Mouse (Mus musculus) hindbrain, embryonic 13.5 days (tissue): Measurements from ENCODE around the gene Fam209. TPM values are rescaled to one million over a fixed set of nuclear protein-coding genes. Genes with fewer than 3 reads are reported as not detected.

Experiments
- ATAC-seq: fragments of 200-750 bp; cut with Nextera tagmentation; 2 replicates; pipeline ENCODE4 v1.8.0; 2017; ENCODE audit warnings: moderate TSS enrichment; ENCODE audit not compliant: low FRiP score
- H3K27ac ChIP-seq: fragments of 300-500 bp; sonication (generic); 2 replicates; pipeline ENCODE4 v1.5.1; 2015; ENCODE audit warnings: inconsistent platforms, mild to moderate bottlenecking, moderate library complexity
- H3K27me3 ChIP-seq: fragments of 300-500 bp; sonication (generic); 2 replicates; pipeline ENCODE4 v1.6.1; 2015; ENCODE audit warnings: mild to moderate bottlenecking, inconsistent platforms
- H3K36me3 ChIP-seq: fragments of 300-500 bp; sonication (generic); 2 replicates; pipeline ENCODE4 v1.6.1; 2015; ENCODE audit warnings: mild to moderate bottlenecking, inconsistent platforms
- H3K4me1 ChIP-seq: fragments of 300-500 bp; sonication (generic); replicated peaks from 2 replicates; pipeline ENCODE4 v1.6.1; 2015; ENCODE audit warnings: inconsistent platforms
- H3K4me2 ChIP-seq: fragments of 300-500 bp; sonication (generic); 2 replicates; pipeline ENCODE4 v1.6.1; 2015; ENCODE audit warnings: inconsistent platforms, mild to moderate bottlenecking, moderate library complexity
- H3K4me3 ChIP-seq: fragments of 300-500 bp; sonication (generic); 2 replicates; pipeline ENCODE4 v1.5.1; 2015; ENCODE audit warnings: mild to moderate bottlenecking, inconsistent platforms
- H3K9ac ChIP-seq: fragments of 300-500 bp; sonication (generic); 2 replicates; pipeline ENCODE4 v1.6.1; 2015; ENCODE audit warnings: mild to moderate bottlenecking, inconsistent platforms
- H3K9me3 ChIP-seq: fragments of 300-500 bp; sonication (generic); 2 replicates; pipeline ENCODE4 v1.6.1; 2016; ENCODE audit warnings: inconsistent platforms
- WGBS: fragments of 180-500 bp; shearing (Covaris S2); methylation state at CpG from one replicate; pipeline ENCODE4 v1.1.7; 2015; 5-methylcytosine and 5-hydroxymethylcytosine counted together
- polyA plus RNA-seq: library from polyadenylated mRNA; unstranded; fragments of >200 nt; fragmentation: Nextera tagmentation; extraction: Ambion mirVana; gene quantifications from 2 replicates; pipeline ENCODE4 v1.2.1, GENCODE M21; 2015

Gene Fam209
- polyA plus RNA-seq, 1 experiment from 2014 or later: not detected

DNA sequence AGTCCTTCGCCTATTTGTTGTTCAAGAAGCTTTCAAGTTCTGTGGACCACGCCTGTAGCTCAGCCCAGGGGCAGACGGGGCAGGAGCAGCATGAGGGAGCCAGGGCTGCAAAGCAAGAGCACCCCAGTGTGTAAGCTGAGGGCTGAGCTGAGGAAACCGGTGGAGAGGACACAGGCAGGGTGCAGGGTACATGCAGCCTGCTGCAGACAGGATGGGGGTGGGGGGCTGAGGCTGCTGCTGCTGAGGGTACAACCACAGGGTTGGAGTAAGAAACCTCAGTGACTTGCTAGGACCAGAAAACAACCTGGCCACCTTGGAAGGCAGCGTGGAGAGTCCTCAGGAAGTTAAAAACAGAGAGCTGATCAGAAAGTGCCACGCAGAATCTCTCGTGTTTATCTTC is 8.0 kb downstream of the Fam209 start:
- Histone ChIP-seq H3K27me3 (peaks cover 14% of the 10 kb centered on the region; the same call in 1 of the 2 replicates), H3K36me3 (no peaks in the 10 kb centered on the region), H3K4me2 (no peak overlapping the region), H3K4me3 (no peak overlapping the region), H3K9me3 (no peaks in the 10 kb centered on the region), H3K9ac (no peak overlapping the region), H3K27ac (no peak overlapping the region), H3K4me1 (0 out of 2 replicates have a peak, but pooled peaks cover 4% of the 10 kb centered on the region)
- WGBS: 73% methylated on average over 7 of the region's 7 CpGs
- no peak for ATAC-seq

DNA sequence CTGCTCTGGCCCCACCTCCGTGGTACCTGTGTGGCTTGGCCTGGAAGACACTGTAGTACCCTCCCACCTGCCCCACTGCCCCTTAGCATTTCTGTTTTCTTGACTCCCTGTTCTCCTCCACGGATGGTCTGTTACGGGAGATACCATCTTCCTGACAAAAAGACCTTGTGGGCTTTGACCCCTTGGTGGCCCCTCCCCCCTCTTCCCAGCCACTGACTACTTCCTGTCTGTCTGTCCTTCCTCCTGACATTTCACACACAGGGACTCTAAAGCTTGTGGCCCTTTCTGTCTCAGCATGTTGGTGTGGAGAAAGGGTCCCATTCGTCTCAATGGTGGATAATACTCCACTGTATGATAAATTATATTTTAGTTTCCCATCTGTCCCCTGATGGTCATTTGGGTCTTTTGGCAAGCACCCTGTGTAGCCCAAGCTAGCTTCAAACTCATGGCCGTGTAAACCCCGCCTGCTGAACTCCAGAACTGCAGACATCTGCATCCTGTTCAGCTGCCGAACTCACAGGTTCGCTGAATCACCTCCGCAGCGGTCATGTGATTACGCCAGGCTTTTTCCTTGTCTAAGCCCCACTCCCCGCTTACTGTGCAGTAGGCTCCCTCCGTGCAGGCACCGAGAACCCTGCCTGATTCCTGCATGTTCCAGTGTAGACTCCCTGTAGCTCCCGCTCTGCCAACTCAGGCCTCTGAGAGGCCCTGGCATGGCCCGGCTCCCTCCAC is 9.5 kb downstream of the Fam209 start:
- Histone ChIP-seq H3K36me3 (no peaks in the 10 kb centered on the region), H3K27ac (no peak overlapping the region), H3K27me3 (peaks cover 10% of the 10 kb centered on the region; the same call in 1 of the 2 replicates), H3K4me3 (no peak overlapping the region), H3K9me3 (no peaks in the 10 kb centered on the region), H3K4me1 (0 out of 2 replicates have a peak, but pooled peaks cover 4% of the 10 kb centered on the region), H3K9ac (no peak overlapping the region), H3K4me2 (no peak overlapping the region)
- WGBS: 82% methylated on average over 16 of the region's 16 CpGs
- ATAC-seq: no peak

DNA sequence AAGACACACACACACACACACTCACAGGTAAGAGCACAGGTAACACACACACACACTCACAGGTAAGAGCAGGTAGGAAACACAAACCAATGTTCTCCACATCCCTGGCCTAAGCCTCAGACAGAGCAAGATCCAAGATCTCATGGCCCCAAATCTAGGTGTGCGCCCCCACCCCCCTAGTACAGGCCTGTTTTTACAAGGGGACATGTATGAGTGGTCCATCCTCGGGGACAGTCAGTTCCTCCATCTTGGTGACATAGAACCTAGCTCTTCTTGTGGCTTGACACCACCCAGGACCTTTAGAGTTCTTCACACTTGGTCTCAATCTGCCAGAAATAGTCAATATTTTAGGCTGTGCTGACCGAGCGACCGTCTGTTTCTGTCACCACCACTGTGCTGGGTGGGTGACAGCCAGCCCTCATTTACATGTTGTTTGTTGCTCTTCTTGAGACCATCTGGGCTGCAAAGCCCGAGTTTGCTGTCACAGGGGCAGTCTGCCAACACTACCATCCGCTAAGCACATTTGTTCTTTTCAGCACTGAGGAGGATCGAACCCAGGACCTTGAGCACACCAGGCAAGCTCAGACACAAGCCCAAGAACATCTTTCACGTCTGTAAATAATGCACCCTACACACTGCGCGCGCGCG is 11.6 kb downstream of the Fam209 start:
- H3K36me3 ChIP-seq: no peaks in the 10 kb centered on the region
- H3K9me3 ChIP-seq: no peaks in the 10 kb centered on the region
- 83% methylated on average over 14 of the region's 14 CpGs for WGBS
- 0 out of 2 replicates have a peak, but pooled peaks cover 8% of the 10 kb centered on the region for H3K27me3 ChIP-seq
- no peak overlapping the region for H3K9ac ChIP-seq
- no peak overlapping the region for H3K27ac ChIP-seq
- no peak overlapping the region for H3K4me2 ChIP-seq
- ATAC-seq: no peak
- H3K4me3 ChIP-seq: no peak overlapping the region
- H3K4me1 ChIP-seq: 0 out of 2 replicates have a peak, but pooled peaks cover 4% of the 10 kb centered on the region

DNA sequence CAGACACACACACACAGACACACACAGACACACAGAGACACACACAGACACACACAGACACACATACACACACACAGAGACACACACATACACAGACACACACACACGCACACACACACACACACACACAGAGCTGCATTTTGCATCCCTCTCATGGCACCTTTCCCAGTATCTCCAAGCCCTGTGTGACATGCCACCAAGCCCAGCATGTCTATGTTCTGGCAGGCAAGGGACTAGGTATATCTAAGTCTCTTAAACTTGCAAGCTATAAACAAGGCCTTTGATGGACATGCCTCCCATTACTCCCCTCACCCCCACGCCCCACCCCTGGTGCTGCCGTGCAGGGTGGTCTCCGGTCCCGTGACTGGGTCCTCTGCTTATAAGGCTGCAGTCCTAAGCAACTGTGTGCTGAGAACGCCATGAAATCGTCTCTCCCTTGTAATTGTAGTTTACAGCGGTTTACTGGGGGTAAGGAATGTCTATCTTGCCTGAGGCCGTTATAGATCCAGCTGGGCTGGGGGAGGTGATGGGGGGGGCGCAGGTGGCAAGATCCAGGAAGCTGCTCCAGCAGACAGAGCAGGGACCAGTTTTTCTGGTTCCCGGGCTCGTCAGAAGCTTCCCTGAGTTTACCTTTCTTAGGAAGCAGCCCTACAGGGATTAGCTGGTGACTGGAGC is 12.5 kb downstream of the Fam209 start:
- H3K27me3 ChIP-seq: 0 out of 2 replicates have a peak, but pooled peaks cover 5% of the 10 kb centered on the region
- no peak for ATAC-seq
- no peaks in the 10 kb centered on the region for H3K9me3 ChIP-seq
- no peak overlapping the region for H3K4me2 ChIP-seq
- no peak overlapping the region for H3K27ac ChIP-seq
- 0 out of 2 replicates have a peak, but pooled peaks cover 4% of the 10 kb centered on the region for H3K4me1 ChIP-seq
- H3K4me3 ChIP-seq: no peak overlapping the region
- WGBS: 40% methylated on average over 12 of the region's 12 CpGs
- no peaks in the 10 kb centered on the region for H3K36me3 ChIP-seq
- H3K9ac ChIP-seq: no peak overlapping the region

DNA sequence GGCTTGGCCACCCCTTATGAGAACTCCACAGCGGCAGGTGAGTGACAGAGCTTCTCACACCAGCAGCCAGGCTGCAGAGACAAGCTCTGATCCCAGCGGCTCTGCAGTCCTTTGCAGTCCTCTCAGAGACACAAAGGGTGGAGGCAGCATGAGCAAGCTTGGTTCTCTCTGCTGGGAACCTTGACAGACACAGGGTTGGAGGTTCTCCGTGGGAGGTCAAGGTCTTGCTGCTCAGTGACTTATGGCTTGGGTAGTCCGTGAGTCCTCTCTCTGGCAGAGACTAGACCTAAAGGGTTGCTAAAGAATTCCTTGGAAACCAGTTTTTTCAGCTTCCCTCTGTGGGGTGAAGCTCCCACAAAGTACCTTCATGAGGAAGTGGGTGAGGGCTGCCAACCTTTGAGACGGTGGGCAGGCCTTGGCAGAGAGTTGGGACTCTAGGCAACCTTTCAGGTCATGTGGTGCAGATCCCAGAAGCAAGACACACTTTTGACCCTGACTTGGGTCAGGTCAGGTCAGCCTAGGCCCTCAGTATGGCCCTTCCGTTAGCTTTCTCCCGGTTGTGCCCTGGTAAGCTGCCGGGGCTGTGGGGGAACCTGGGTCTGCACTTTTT is 24.5 kb downstream of the Fam209 start:
- Histone ChIP-seq H3K36me3 (no peaks in the 10 kb centered on the region), H3K9ac (no peak overlapping the region), H3K27ac (no peak overlapping the region), H3K4me2 (no peak overlapping the region), H3K4me1 (no peaks in the 10 kb centered on the region), H3K27me3 (no peaks in the 10 kb centered on the region), H3K4me3 (no peak overlapping the region), H3K9me3 (no peaks in the 10 kb centered on the region)
- no peak for ATAC-seq
- 72% methylated on average over 8 of the region's 8 CpGs for WGBS

DNA sequence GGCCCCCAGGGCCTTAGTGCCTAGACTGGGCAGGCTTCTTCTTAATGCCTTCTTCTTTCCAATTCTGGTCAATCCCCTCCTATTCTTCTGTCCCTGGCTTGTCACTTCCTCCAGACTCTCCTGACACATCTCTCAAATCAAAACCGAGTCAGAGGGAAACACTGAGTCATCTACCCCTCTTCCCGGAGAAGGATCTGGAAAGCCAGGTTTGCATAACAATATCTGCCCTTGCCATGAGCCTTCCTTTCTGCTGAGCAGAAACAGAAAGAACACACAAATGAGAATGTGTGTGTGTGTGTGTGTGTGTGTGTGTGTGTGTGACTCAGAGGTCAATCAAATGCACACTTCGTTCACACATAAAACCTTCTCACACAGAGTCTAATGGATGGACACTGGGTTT is 26.5 kb downstream of the Fam209 start:
- no peak for ATAC-seq
- H3K27me3 ChIP-seq: no peaks in the 10 kb centered on the region
- H3K4me1 ChIP-seq: no peaks in the 10 kb centered on the region
- no peak overlapping the region for H3K9ac ChIP-seq
- H3K4me2 ChIP-seq: no peak overlapping the region
- WGBS: 30% methylated on average over 3 of the region's 3 CpGs
- no peak overlapping the region for H3K27ac ChIP-seq
- H3K36me3 ChIP-seq: no peaks in the 10 kb centered on the region
- H3K9me3 ChIP-seq: no peaks in the 10 kb centered on the region
- H3K4me3 ChIP-seq: no peak overlapping the region

DNA sequence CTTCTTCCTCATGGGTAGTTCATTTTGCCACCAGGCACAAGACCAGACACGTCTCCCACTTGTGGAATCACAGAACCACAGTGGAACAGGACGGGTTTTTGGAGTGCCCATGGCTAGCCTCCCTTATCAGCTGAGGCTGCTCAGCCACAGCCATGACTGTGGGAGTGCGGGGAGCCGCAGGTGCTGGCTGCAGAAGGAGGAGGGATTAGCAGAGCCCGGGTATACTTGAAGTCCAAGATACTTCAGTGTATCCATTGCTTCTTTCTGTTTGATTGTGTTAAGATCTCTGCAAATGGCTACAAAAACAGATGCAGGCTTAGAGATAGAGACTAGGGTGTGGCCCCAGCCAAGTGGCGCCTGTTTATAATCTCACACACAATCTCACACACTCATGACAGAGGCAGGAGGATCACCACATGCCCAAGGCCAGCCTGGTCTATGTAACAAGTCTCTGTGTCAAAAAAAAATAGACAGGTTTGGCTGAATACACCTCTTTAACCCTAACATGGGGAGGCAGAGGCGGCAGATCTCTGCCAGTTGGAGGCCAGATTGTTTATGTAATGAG is 28.5 kb downstream of the Fam209 start:
- no peaks in the 10 kb centered on the region for H3K9me3 ChIP-seq
- no peak overlapping the region for H3K9ac ChIP-seq
- H3K27ac ChIP-seq: no peak overlapping the region
- H3K36me3 ChIP-seq: no peaks in the 10 kb centered on the region
- WGBS: 60% methylated on average over 7 of the region's 7 CpGs
- H3K4me1 ChIP-seq: no peaks in the 10 kb centered on the region
- no peak overlapping the region for H3K4me3 ChIP-seq
- no peaks in the 10 kb centered on the region for H3K27me3 ChIP-seq
- no peak for ATAC-seq
- no peak overlapping the region for H3K4me2 ChIP-seq

DNA sequence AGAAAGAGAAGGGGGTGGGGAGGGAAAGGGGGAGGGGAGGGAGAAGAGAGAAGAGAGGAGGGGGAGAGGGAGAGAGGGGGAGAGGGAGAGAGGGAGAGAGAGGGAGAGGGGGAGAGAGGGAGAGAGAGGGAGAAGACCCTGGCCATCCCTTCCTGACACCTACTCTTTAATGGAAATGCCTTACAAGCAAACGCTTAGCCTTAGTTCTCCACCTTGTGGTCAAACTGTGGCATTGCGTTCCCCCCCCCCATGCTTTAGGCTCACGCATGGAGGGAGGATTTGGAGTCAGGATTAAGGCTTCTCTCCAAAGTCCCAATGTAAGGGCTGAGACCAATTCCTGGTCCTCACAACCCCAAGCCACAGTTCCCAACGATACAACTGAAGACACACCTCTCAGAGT is 29.0 kb downstream of the Fam209 start:
- no peak for ATAC-seq
- no peaks in the 10 kb centered on the region for H3K4me1 ChIP-seq
- 10% methylated on average over 4 of the region's 4 CpGs for WGBS
- H3K27me3 ChIP-seq: no peaks in the 10 kb centered on the region
- no peaks in the 10 kb centered on the region for H3K36me3 ChIP-seq
- H3K9ac ChIP-seq: no peak overlapping the region
- no peak overlapping the region for H3K27ac ChIP-seq
- no peaks in the 10 kb centered on the region for H3K9me3 ChIP-seq
- H3K4me2 ChIP-seq: no peak overlapping the region
- H3K4me3 ChIP-seq: no peak overlapping the region

DNA sequence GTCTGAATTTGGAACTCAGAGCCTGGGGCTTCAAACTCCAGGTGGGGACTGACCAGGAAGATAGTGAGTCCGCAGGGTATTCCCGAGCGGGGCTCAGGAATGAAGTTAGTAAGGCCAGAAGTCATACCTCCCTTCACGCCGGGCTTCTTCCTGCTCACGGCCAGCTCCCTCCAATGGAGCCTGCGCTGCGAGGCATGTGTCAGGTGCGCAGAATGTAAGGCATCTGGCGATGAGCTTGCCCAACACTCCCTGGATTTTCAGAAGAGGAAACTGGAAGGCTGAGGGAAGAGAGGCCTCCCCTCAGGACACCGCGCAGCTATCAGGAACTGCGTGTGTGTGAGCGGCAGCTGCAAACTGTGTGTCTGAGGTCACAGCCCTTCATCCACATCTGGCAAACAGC is 29.8 kb downstream of the Fam209 start:
- H3K36me3 ChIP-seq: no peaks in the 10 kb centered on the region
- 74% methylated on average over 14 of the region's 14 CpGs for WGBS
- H3K9me3 ChIP-seq: no peaks in the 10 kb centered on the region
- no peak overlapping the region for H3K9ac ChIP-seq
- no peak for ATAC-seq
- H3K4me1 ChIP-seq: no peaks in the 10 kb centered on the region
- H3K4me2 ChIP-seq: no peak overlapping the region
- no peak overlapping the region for H3K27ac ChIP-seq
- H3K4me3 ChIP-seq: no peak overlapping the region
- H3K27me3 ChIP-seq: no peaks in the 10 kb centered on the region

DNA sequence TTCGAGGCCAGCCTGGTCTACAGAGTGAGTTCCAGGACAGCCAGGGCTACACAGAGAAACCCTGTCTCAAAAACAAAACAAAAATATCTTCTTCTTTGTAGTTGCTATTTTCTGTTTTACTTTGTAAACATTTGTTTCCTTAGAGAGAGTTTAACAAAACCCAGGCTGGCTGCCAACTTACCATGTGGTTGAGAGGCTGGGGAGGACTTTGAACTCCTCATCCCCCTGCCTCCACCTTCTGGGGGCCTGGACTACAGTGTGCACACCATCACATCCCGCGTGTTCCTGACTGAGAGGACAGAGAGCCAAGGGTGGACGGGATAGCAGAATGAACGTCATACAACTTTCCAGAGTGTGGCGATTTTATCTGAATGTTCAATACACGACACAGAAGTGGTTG is 33.8 kb downstream of the Fam209 start:
- H3K4me2 ChIP-seq: no peak overlapping the region

DNA sequence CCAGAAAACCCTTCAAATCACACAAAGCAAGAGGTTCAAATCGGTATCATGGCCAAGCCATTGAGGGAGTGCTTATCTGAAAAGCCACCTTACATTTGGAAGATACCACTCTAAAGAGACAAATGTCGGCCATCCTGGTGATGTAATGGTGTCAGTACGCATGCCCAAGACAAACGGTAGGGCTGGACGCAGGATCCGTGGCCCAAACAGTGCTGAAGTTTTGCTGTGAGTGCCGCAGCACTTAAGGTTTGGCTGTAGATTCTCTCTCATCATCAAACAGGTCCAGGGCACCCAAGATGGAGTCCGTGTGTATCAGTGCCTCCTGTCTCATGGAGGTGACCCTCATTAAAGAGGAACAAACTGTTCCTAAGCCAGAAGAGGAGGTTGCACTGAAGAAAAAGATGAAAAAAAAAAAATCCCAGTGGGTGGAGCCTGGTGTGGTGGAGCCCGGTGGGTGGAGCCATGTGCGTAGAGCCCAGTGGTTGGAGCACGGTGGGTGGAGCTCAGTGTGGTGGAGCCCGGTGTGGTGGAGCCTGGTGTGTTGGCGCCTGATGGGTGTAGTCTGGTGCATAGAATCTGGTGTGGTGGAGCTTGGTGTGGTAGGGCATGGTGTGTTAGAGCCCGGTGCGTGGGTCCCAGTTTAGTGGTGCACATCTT is 37.9 kb downstream of the Fam209 start:
- Histone ChIP-seq H3K4me2 (no peak overlapping the region), H3K36me3 (no peaks in the 10 kb centered on the region), H3K27ac (no peak overlapping the region), H3K27me3 (peaks cover under 1% of the 10 kb centered on the region; the same call in 1 of the 2 replicates), H3K4me1 (no peaks in the 10 kb centered on the region), H3K4me3 (no peak overlapping the region), H3K9me3 (no peaks in the 10 kb centered on the region), H3K9ac (no peak overlapping the region)
- no peak for ATAC-seq
- WGBS: 92% methylated on average over 15 of the region's 15 CpGs

More for the DNA sequence above, 33.8 kb downstream of the Fam209 start:
- Histone ChIP-seq H3K4me1 (no peaks in the 10 kb centered on the region), H3K27ac (no peak overlapping the region), H3K27me3 (no peaks in the 10 kb centered on the region), H3K36me3 (no peaks in the 10 kb centered on the region), H3K4me3 (no peak overlapping the region), H3K9me3 (no peaks in the 10 kb centered on the region), H3K9ac (no peak overlapping the region)
- WGBS: 86% methylated on average over 7 of the region's 7 CpGs
- no peak for ATAC-seq
